Mouse (Mus musculus) thymus, adult 2 months (tissue): ENCODE results near the gene Calm1. TPM values are rescaled to one million over a fixed set of nuclear protein-coding genes. Genes with fewer than 3 reads are reported as not detected.
"Not testable (repeated sequence)": the region's sequence is repeated elsewhere in the genome, so short reads cannot be mapped to it uniquely, and the experiment has no call there.

ENCODE experiments used
- DNase-seq: peaks from one replicate; pipeline ENCODE4 v3.0.0; 2021
- H3K27ac ChIP-seq: fragments of 200-500 bp; 2 replicates; pipeline ENCODE4 v1.5.1; 2012; ENCODE audit warnings: low read length, control low read depth; ENCODE audit not compliant: control insufficient read depth, insufficient read depth
- H3K27me3 ChIP-seq: fragments of 200-500 bp; 2 replicates; pipeline ENCODE4 v1.6.1; 2012; ENCODE audit warnings: mild to moderate bottlenecking, low read length, moderate library complexity, mixed read lengths; ENCODE audit not compliant: control insufficient read depth, insufficient read depth
- H3K36me3 ChIP-seq: fragments of 200-500 bp; 2 replicates; pipeline ENCODE4 v1.6.1; 2012; ENCODE audit warnings: mild to moderate bottlenecking, low read length, moderate library complexity; ENCODE audit not compliant: control insufficient read depth, insufficient read depth
- H3K4me1 ChIP-seq: fragments of 200-500 bp; replicated peaks from 2 replicates; pipeline ENCODE4 v1.6.1; 2012; ENCODE audit warnings: low read length; ENCODE audit not compliant: control insufficient read depth, insufficient read depth
- H3K4me3 ChIP-seq: fragments of 200-500 bp; 2 replicates; pipeline ENCODE4 v1.5.1; 2012; ENCODE audit warnings: mild to moderate bottlenecking, low read length, control low read depth, moderate library complexity; ENCODE audit not compliant: control insufficient read depth, insufficient read depth
- CTCF ChIP-seq: fragments of 200-500 bp; IDR thresholded peaks from 2 replicates; pipeline ENCODE4 v1.5.1; 2012; ENCODE audit warnings: mild to moderate bottlenecking, control low read depth, low read length, moderate library complexity, borderline replicate concordance; ENCODE audit not compliant: control insufficient read depth, poor library complexity, insufficient read depth; ENCODE audit errors: extremely low read depth
- POLR2A ChIP-seq: fragments of 200-500 bp; IDR thresholded peaks from 2 replicates; pipeline ENCODE4 v1.6.1; 2012; ENCODE audit warnings: mild to moderate bottlenecking, low read length, control low read depth, moderate library complexity; ENCODE audit not compliant: control insufficient read depth, poor library complexity, insufficient read depth; ENCODE audit errors: extremely low read depth
- WGBS: fragments of 180-500 bp; shearing (Covaris S2); methylation state at CpG from one replicate; pipeline ENCODE4 v1.1.7; 2018; 5-methylcytosine and 5-hydroxymethylcytosine counted together
- polyA plus RNA-seq: library from polyadenylated mRNA; depleted of rRNA; stranded (reverse); fragments of >200 nt; gene quantifications from 2 replicates; pipeline ENCODE4 v1.2.3, GENCODE M21; 2012

The Calm1 gene
- polyA plus RNA-seq, 1 experiment: 511 TPM

GRCm38 (mm10) chr12:100183970-100184369, 15.3 kb upstream of the Calm1 start:
- H3K4me1 ChIP-seq: peaks cover 2% of the 10 kb centered on the region; the same call in 1 of the 2 replicates
- 28% methylated on average over 5 of the region's 5 CpGs for WGBS
- H3K4me3 ChIP-seq: no peak overlapping the region
- DNase-seq: no peak
- no peak for TF ChIP-seq POLR2A
- no peak for TF ChIP-seq CTCF
- H3K36me3 ChIP-seq: no peaks in the 10 kb centered on the region
- H3K27me3 ChIP-seq: no peaks in the 10 kb centered on the region
- no peak overlapping the region for H3K27ac ChIP-seq

GRCm38 (mm10) chr12:100184976-100185375, 14.3 kb upstream of the Calm1 start:
- not testable (repeated sequence) for H3K36me3 ChIP-seq, DNase-seq, H3K27me3 ChIP-seq, H3K27ac ChIP-seq, H3K4me3 ChIP-seq, H3K4me1 ChIP-seq
- 95% methylated on average over 2 of the region's 2 CpGs for WGBS

- H3K27ac ChIP-seq: no peak overlapping the region
- 88% methylated on average over 7 of the region's 7 CpGs for WGBS
- no peak for TF ChIP-seq POLR2A
- TF ChIP-seq CTCF: no peak
- H3K4me1 ChIP-seq: peaks cover 2% of the 10 kb centered on the region; the same call in 1 of the 2 replicates
- no peak overlapping the region for H3K4me3 ChIP-seq
- no peaks in the 10 kb centered on the region for H3K27me3 ChIP-seq
- H3K36me3 ChIP-seq: no peaks in the 10 kb centered on the region
- DNase-seq: no peak
Observed at GRCm38 (mm10) chr12:100185897-100186296, 13.3 kb upstream of the Calm1 start.

- Histone ChIP-seq H3K27ac (no peak overlapping the region), H3K4me3 (no peak overlapping the region)
- TF ChIP-seq CTCF (no peak), POLR2A (no peak)
Observed at GRCm38 (mm10) chr12:100186376-100186775, 12.9 kb upstream of the Calm1 start.

GRCm38 (mm10) chr12:100187013-100187755, 12.1 kb upstream of the Calm1 start:
- Histone ChIP-seq H3K27me3 (no peaks in the 10 kb centered on the region), H3K4me3 (peak overlapping the region; percentile 88), H3K36me3 (no peaks in the 10 kb centered on the region), H3K4me1 (peaks cover 2% of the 10 kb centered on the region; the same call in 1 of the 2 replicates), H3K27ac (peak overlapping the region; percentile 78)
- TF ChIP-seq POLR2A: peak; percentile 78
- TF ChIP-seq CTCF: peak; percentile 53; the same call in 1 of the 2 replicates
- peak; percentile 97 for DNase-seq
- WGBS: under 1% methylated on average over 52 of the region's 52 CpGs

More at GRCm38 (mm10) chr12:100186376-100186775, 12.9 kb upstream of the Calm1 start:
- no peaks in the 10 kb centered on the region for H3K36me3 ChIP-seq
- no peaks in the 10 kb centered on the region for H3K27me3 ChIP-seq
- DNase-seq: no peak
- H3K4me1 ChIP-seq: peaks cover 2% of the 10 kb centered on the region; the same call in 1 of the 2 replicates
- WGBS: 63% methylated on average over 6 of the region's 6 CpGs

GRCm38 (mm10) chr12:100187756-100188430, 11.3 kb upstream of the Calm1 start:
- no peaks in the 10 kb centered on the region for H3K36me3 ChIP-seq
- H3K27ac ChIP-seq: peak overlapping the region; percentile 44
- WGBS: 2% methylated on average over 29 of the region's 29 CpGs
- peak overlapping the region; percentile 51 for H3K4me3 ChIP-seq
- peaks cover 2% of the 10 kb centered on the region; the same call in 1 of the 2 replicates for H3K4me1 ChIP-seq
- no peaks in the 10 kb centered on the region for H3K27me3 ChIP-seq
- DNase-seq: peak; percentile 43
- no peak for TF ChIP-seq POLR2A
- no peak for TF ChIP-seq CTCF
